Mouse (Mus musculus) hindbrain, embryonic 14.5 days (tissue): ENCODE results near the gene Zfp64. TPM values are rescaled to one million over a fixed set of nuclear protein-coding genes. Genes with fewer than 3 reads are reported as not detected.

Source experiments
- ATAC-seq: fragments of 200-750 bp; cut with Nextera tagmentation; 2 replicates; pipeline ENCODE4 v1.8.0; 2017; ENCODE audit warnings: moderate number of reproducible peaks, mild to moderate bottlenecking, moderate TSS enrichment, moderate library complexity; ENCODE audit not compliant: low FRiP score
- DNase-seq: peaks from one replicate; pipeline ENCODE4 v3.0.0-alpha.2; 2015; ENCODE audit warnings: low spot score
- H3K27ac ChIP-seq: fragments of 300-500 bp; sonication (generic); 2 replicates; pipeline ENCODE4 v1.5.1; 2014; ENCODE audit warnings: mild to moderate bottlenecking, moderate library complexity
- H3K27me3 ChIP-seq: fragments of 300-500 bp; sonication (generic); 2 replicates; pipeline ENCODE4 v1.6.1; 2014; ENCODE audit warnings: mild to moderate bottlenecking, low read length, mixed read lengths; ENCODE audit not compliant: control insufficient read depth, insufficient read depth
- H3K36me3 ChIP-seq: fragments of 300-500 bp; sonication (generic); replicated peaks from 2 replicates; pipeline ENCODE4 v1.6.1; 2014; ENCODE audit not compliant: control insufficient read depth, insufficient read depth
- H3K4me1 ChIP-seq: fragments of 300-500 bp; sonication (generic); replicated peaks from 2 replicates; pipeline ENCODE4 v1.6.1; 2014; ENCODE audit warnings: antibody characterized with exemption, low read length, mixed read lengths; ENCODE audit not compliant: control insufficient read depth, insufficient read depth
- H3K4me2 ChIP-seq: fragments of 300-500 bp; sonication (generic); replicated peaks from 2 replicates; pipeline ENCODE4 v1.6.1; 2014; ENCODE audit warnings: mild to moderate bottlenecking, moderate library complexity
- H3K4me3 ChIP-seq: fragments of 300-500 bp; sonication (generic); replicated peaks from 2 replicates; pipeline ENCODE4 v1.5.1; 2014; ENCODE audit warnings: mild to moderate bottlenecking, low read length
- H3K9ac ChIP-seq: fragments of 300-500 bp; sonication (generic); 2 replicates; pipeline ENCODE4 v1.6.1; 2014
- H3K9me3 ChIP-seq: fragments of 300-500 bp; sonication (generic); 2 replicates; pipeline ENCODE4 v1.6.1; 2016; ENCODE audit warnings: low read length; ENCODE audit not compliant: control insufficient read depth
- WGBS: fragments of 180-500 bp; shearing (Covaris S2); extraction: QIAGEN DNeasy Blood & Tissue Kit; methylation state at CpG from one replicate; pipeline ENCODE4 v1.1.7; 2014; 5-methylcytosine and 5-hydroxymethylcytosine counted together
- polyA plus RNA-seq: library from polyadenylated mRNA; unstranded; fragments of >200 nt; fragmentation: Nextera tagmentation; extraction: Ambion mirVana; gene quantifications from 2 replicates; pipeline ENCODE4 v1.2.1, GENCODE M21; 2014

Gene Zfp64
- polyA plus RNA-seq, 1 experiment from 2014 or later = 27.3 TPM

GRCm38 (mm10) chr2:168955850-168956346 is 511 bp upstream of the Zfp64 start:
- 0 out of 2 replicates have a peak, but pooled peaks have one; percentile 5 for ATAC-seq
- Histone ChIP-seq H3K36me3 (peaks cover 4% of the 10 kb centered on the region; the same call in 1 of the 2 replicates), H3K9ac (peak overlapping the region; percentile 88), H3K4me2 (peak overlapping the region; percentile 78), H3K4me1 (peaks cover 18% of the 10 kb centered on the region), H3K9me3 (no peaks in the 10 kb centered on the region), H3K27me3 (no peaks in the 10 kb centered on the region), H3K4me3 (peak overlapping the region; percentile 92), H3K27ac (peak overlapping the region; percentile 84; the same call in 1 of the 2 replicates)
- DNase-seq = no peak
- WGBS = 60% methylated on average over 10 of the region's 10 CpGs

- WGBS = 13% methylated on average over 8 of the region's 8 CpGs
- Histone ChIP-seq H3K4me1 (peaks cover 18% of the 10 kb centered on the region), H3K9ac (peak overlapping the region; percentile 88), H3K4me3 (peak overlapping the region; percentile 92), H3K4me2 (peak overlapping the region; percentile 78), H3K27me3 (no peaks in the 10 kb centered on the region), H3K36me3 (peaks cover 18% of the 10 kb centered on the region), H3K9me3 (no peaks in the 10 kb centered on the region), H3K27ac (peak overlapping the region; percentile 84; the same call in 1 of the 2 replicates)
- no peak for ATAC-seq
- DNase-seq = no peak
Observed at GRCm38 (mm10) chr2:168954376-168954775, 1.0 kb downstream of the Zfp64 start.

GRCm38 (mm10) chr2:168948506-168948905 is 6.9 kb downstream of the Zfp64 start:
- peaks cover 61% of the 10 kb centered on the region for H3K36me3 ChIP-seq
- H3K4me2 ChIP-seq = no peak overlapping the region
- DNase-seq (no peak), ATAC-seq (no peak)
- no peaks in the 10 kb centered on the region for H3K27me3 ChIP-seq
- H3K4me3 ChIP-seq = no peak overlapping the region
- no peak overlapping the region for H3K27ac ChIP-seq
- H3K9ac ChIP-seq = no peak overlapping the region
- peaks cover 2% of the 10 kb centered on the region; the same call in 1 of the 2 replicates for H3K4me1 ChIP-seq
- H3K9me3 ChIP-seq = no peaks in the 10 kb centered on the region
- WGBS = 79% methylated on average over 6 of the region's 6 CpGs

GRCm38 (mm10) chr2:168947663-168948062 is 7.7 kb downstream of the Zfp64 start:
- Histone ChIP-seq H3K4me1 (no peaks in the 10 kb centered on the region), H3K4me2 (no peak overlapping the region), H3K4me3 (no peak overlapping the region), H3K36me3 (peaks cover 62% of the 10 kb centered on the region), H3K27ac (no peak overlapping the region), H3K9me3 (no peaks in the 10 kb centered on the region), H3K27me3 (no peaks in the 10 kb centered on the region), H3K9ac (no peak overlapping the region)
- DNase-seq (no peak), ATAC-seq (no peak)
- WGBS = 96% methylated on average over 1 of the region's 1 CpGs

GRCm38 (mm10) chr2:168944011-168944410 is 11.4 kb downstream of the Zfp64 start:
- no peak overlapping the region for H3K4me2 ChIP-seq
- no peak overlapping the region for H3K4me3 ChIP-seq
- DNase-seq (no peak), ATAC-seq (no peak)
- no peaks in the 10 kb centered on the region for H3K4me1 ChIP-seq
- H3K27me3 ChIP-seq = no peaks in the 10 kb centered on the region
- no peak overlapping the region for H3K9ac ChIP-seq
- WGBS = 96% methylated on average over 4 of the region's 4 CpGs
- no peak overlapping the region for H3K27ac ChIP-seq
- H3K36me3 ChIP-seq = peaks cover 61% of the 10 kb centered on the region
- no peaks in the 10 kb centered on the region for H3K9me3 ChIP-seq

GRCm38 (mm10) chr2:168939941-168940340 is 15.4 kb downstream of the Zfp64 start:
- Histone ChIP-seq H3K9ac (no peak overlapping the region), H3K27me3 (no peaks in the 10 kb centered on the region), H3K4me1 (no peaks in the 10 kb centered on the region), H3K9me3 (no peaks in the 10 kb centered on the region), H3K27ac (no peak overlapping the region; the same call in 1 of the 2 replicates), H3K4me2 (no peak overlapping the region), H3K36me3 (peaks cover 66% of the 10 kb centered on the region), H3K4me3 (no peak overlapping the region)
- 89% methylated on average over 8 of the region's 8 CpGs for WGBS
- DNase-seq (no peak), ATAC-seq (no peak)

GRCm38 (mm10) chr2:168939261-168939933 is 16.0 kb downstream of the Zfp64 start:
- Histone ChIP-seq H3K4me2 (no peak overlapping the region), H3K36me3 (peaks cover 66% of the 10 kb centered on the region), H3K9ac (no peak overlapping the region), H3K27ac (peak overlapping the region; percentile 71), H3K9me3 (no peaks in the 10 kb centered on the region), H3K4me3 (no peak overlapping the region), H3K27me3 (no peaks in the 10 kb centered on the region), H3K4me1 (no peaks in the 10 kb centered on the region)
- ATAC-seq = no peak; the same call in 1 of the 2 replicates
- 68% methylated on average over 10 of the region's 10 CpGs for WGBS
- peak; percentile 58 for DNase-seq

- H3K4me3 ChIP-seq = no peak overlapping the region
- no peak for DNase-seq
- no peak overlapping the region for H3K4me2 ChIP-seq
- H3K36me3 ChIP-seq = peaks cover 80% of the 10 kb centered on the region
- H3K4me1 ChIP-seq = no peaks in the 10 kb centered on the region
- no peaks in the 10 kb centered on the region for H3K9me3 ChIP-seq
- no peak overlapping the region for H3K9ac ChIP-seq
- whole genome bisulfite sequencing = 76% methylated on average over 6 of the region's 6 CpGs
- no peak overlapping the region for H3K27ac ChIP-seq
- ATAC-seq = no peak
- H3K27me3 ChIP-seq = no peaks in the 10 kb centered on the region
Observed at GRCm38 (mm10) chr2:168936896-168937295, 18.5 kb downstream of the Zfp64 start.

GRCm38 (mm10) chr2:168935165-168935564 is 20.2 kb downstream of the Zfp64 start:
- ATAC-seq (no peak), DNase-seq (no peak)
- Histone ChIP-seq H3K9ac (no peak overlapping the region), H3K36me3 (peaks cover 81% of the 10 kb centered on the region), H3K27ac (no peak overlapping the region), H3K4me1 (no peaks in the 10 kb centered on the region), H3K27me3 (no peaks in the 10 kb centered on the region), H3K4me3 (no peak overlapping the region), H3K9me3 (no peaks in the 10 kb centered on the region), H3K4me2 (no peak overlapping the region)
- 84% methylated on average over 35 of the region's 35 CpGs for WGBS
